Mouse (Mus musculus): Measurements from ENCODE around the gene Mterf4. TPM values are rescaled to one million over a fixed set of nuclear protein-coding genes. Genes with fewer than 3 reads are reported as not detected.

Gene Mterf4
- polyA plus RNA-seq, 1 experiment from 2014 or later: 33.7 TPM

GRCm38 (mm10) chr1:93272409-93272821 is 33.3 kb downstream of the Mterf4 start:
- peaks cover 4% of the 10 kb centered on the region; the same call in 1 of the 2 replicates for H3K4me1 ChIP-seq (ENCODE audit: control insufficient read depth, insufficient read depth, low read depth, low read length)
- H3K27ac ChIP-seq (ENCODE audit: low read depth, low read length): no peak overlapping the region
- H3K9ac ChIP-seq (ENCODE audit: low read depth, low read length): peak overlapping the region; percentile 18; the same call in 1 of the 2 replicates
- H3K27me3 ChIP-seq (replicated peaks; ENCODE audit: control insufficient read depth, insufficient read depth, low read length): no peaks in the 10 kb centered on the region
- no peaks in the 10 kb centered on the region for H3K9me3 ChIP-seq (ENCODE audit: control insufficient read depth, low read length)
- H3K4me3 ChIP-seq (ENCODE audit: low read length): peak overlapping the region; percentile 27
- H3K36me3 ChIP-seq (ENCODE audit: control insufficient read depth, insufficient read depth, low read length): no peaks in the 10 kb centered on the region
- peak; percentile 56 for ATAC-seq
- 2% methylated on average over 16 of the region's 16 CpGs for WGBS
- H3K4me2 ChIP-seq (ENCODE audit: low read length): peak overlapping the region; percentile 50

- no peak overlapping the region for H3K4me3 ChIP-seq (ENCODE audit: low read length)
- no peak overlapping the region for H3K9ac ChIP-seq (ENCODE audit: low read depth, low read length)
- ATAC-seq: no peak
- H3K9me3 ChIP-seq (ENCODE audit: control insufficient read depth, low read length): no peaks in the 10 kb centered on the region
- no peaks in the 10 kb centered on the region for H3K27me3 ChIP-seq (replicated peaks; ENCODE audit: control insufficient read depth, insufficient read depth, low read length)
- no peak overlapping the region for H3K4me2 ChIP-seq (ENCODE audit: low read length)
- WGBS: 80% methylated on average over 6 of the region's 6 CpGs
- no peak overlapping the region for H3K27ac ChIP-seq (ENCODE audit: low read depth, low read length)
- H3K36me3 ChIP-seq (ENCODE audit: control insufficient read depth, insufficient read depth, low read length): no peaks in the 10 kb centered on the region
- peaks cover 4% of the 10 kb centered on the region; the same call in 1 of the 2 replicates for H3K4me1 ChIP-seq (ENCODE audit: control insufficient read depth, insufficient read depth, low read depth, low read length)
These were observed 34.0 kb downstream of the Mterf4 start for GRCm38 (mm10) chr1:93271751-93272150.

GRCm38 (mm10) chr1:93270516-93271240 is 35.0 kb downstream of the Mterf4 start:
- WGBS: 72% methylated on average over 3 of the region's 3 CpGs
- Histone ChIP-seq H3K27me3 (replicated peaks; ENCODE audit: control insufficient read depth, insufficient read depth, low read length) (no peaks in the 10 kb centered on the region), H3K4me2 (ENCODE audit: low read length) (no peak overlapping the region), H3K36me3 (ENCODE audit: control insufficient read depth, insufficient read depth, low read length) (no peaks in the 10 kb centered on the region), H3K27ac (ENCODE audit: low read depth, low read length) (no peak overlapping the region), H3K9ac (ENCODE audit: low read depth, low read length) (no peak overlapping the region), H3K4me3 (ENCODE audit: low read length) (no peak overlapping the region), H3K4me1 (ENCODE audit: control insufficient read depth, insufficient read depth, low read depth, low read length) (peaks cover 4% of the 10 kb centered on the region; the same call in 1 of the 2 replicates), H3K9me3 (ENCODE audit: control insufficient read depth, low read length) (no peaks in the 10 kb centered on the region)
- no peak for ATAC-seq

GRCm38 (mm10) chr1:93268246-93268645 is 37.5 kb downstream of the Mterf4 start:
- Histone ChIP-seq H3K4me3 (ENCODE audit: low read length) (no peak overlapping the region), H3K27ac (ENCODE audit: low read depth, low read length) (no peak overlapping the region)
- WGBS: 85% methylated on average over 2 of the region's 2 CpGs

GRCm38 (mm10) chr1:93267207-93267606 is 38.5 kb downstream of the Mterf4 start:
- WGBS: 59% methylated on average over 3 of the region's 3 CpGs
- Histone ChIP-seq H3K27me3 (replicated peaks; ENCODE audit: control insufficient read depth, insufficient read depth, low read length) (no peaks in the 10 kb centered on the region), H3K36me3 (ENCODE audit: control insufficient read depth, insufficient read depth, low read length) (no peaks in the 10 kb centered on the region), H3K9me3 (ENCODE audit: control insufficient read depth, low read length) (no peaks in the 10 kb centered on the region), H3K4me2 (ENCODE audit: low read length) (no peak overlapping the region), H3K9ac (ENCODE audit: low read depth, low read length) (no peak overlapping the region), H3K4me1 (ENCODE audit: control insufficient read depth, insufficient read depth, low read depth, low read length) (no peaks in the 10 kb centered on the region), H3K27ac (ENCODE audit: low read depth, low read length) (no peak overlapping the region), H3K4me3 (ENCODE audit: low read length) (no peak overlapping the region)
- no peak for ATAC-seq

More at GRCm38 (mm10) chr1:93268246-93268645, 37.5 kb downstream of the Mterf4 start:
- Histone ChIP-seq H3K27me3 (replicated peaks; ENCODE audit: control insufficient read depth, insufficient read depth, low read length) (no peaks in the 10 kb centered on the region), H3K36me3 (ENCODE audit: control insufficient read depth, insufficient read depth, low read length) (no peaks in the 10 kb centered on the region), H3K4me2 (ENCODE audit: low read length) (no peak overlapping the region), H3K9me3 (ENCODE audit: control insufficient read depth, low read length) (no peaks in the 10 kb centered on the region), H3K4me1 (ENCODE audit: control insufficient read depth, insufficient read depth, low read depth, low read length) (peaks cover 4% of the 10 kb centered on the region; the same call in 1 of the 2 replicates), H3K9ac (ENCODE audit: low read depth, low read length) (no peak overlapping the region)
- ATAC-seq: no peak

- Histone ChIP-seq H3K27me3 (replicated peaks; ENCODE audit: control insufficient read depth, insufficient read depth, low read length) (no peaks in the 10 kb centered on the region), H3K4me2 (ENCODE audit: low read length) (no peak overlapping the region), H3K9me3 (ENCODE audit: control insufficient read depth, low read length) (no peaks in the 10 kb centered on the region), H3K36me3 (ENCODE audit: control insufficient read depth, insufficient read depth, low read length) (no peaks in the 10 kb centered on the region), H3K27ac (ENCODE audit: low read depth, low read length) (no peak overlapping the region), H3K9ac (ENCODE audit: low read depth, low read length) (no peak overlapping the region), H3K4me3 (ENCODE audit: low read length) (no peak overlapping the region), H3K4me1 (ENCODE audit: control insufficient read depth, insufficient read depth, low read depth, low read length) (no peaks in the 10 kb centered on the region)
- no peak for ATAC-seq
- WGBS: 93% methylated on average over 1 of the region's 1 CpGs
These were observed 48.2 kb downstream of the Mterf4 start for GRCm38 (mm10) chr1:93257560-93257959.

GRCm38 (mm10) chr1:93255761-93256160 is 50.0 kb downstream of the Mterf4 start:
- H3K36me3 ChIP-seq (ENCODE audit: control insufficient read depth, insufficient read depth, low read length): no peaks in the 10 kb centered on the region
- no peak overlapping the region for H3K9ac ChIP-seq (ENCODE audit: low read depth, low read length)
- H3K4me2 ChIP-seq (ENCODE audit: low read length): no peak overlapping the region
- no peaks in the 10 kb centered on the region for H3K9me3 ChIP-seq (ENCODE audit: control insufficient read depth, low read length)
- no peak for ATAC-seq
- H3K4me3 ChIP-seq (ENCODE audit: low read length): no peak overlapping the region
- H3K4me1 ChIP-seq (ENCODE audit: control insufficient read depth, insufficient read depth, low read depth, low read length): no peaks in the 10 kb centered on the region
- no peaks in the 10 kb centered on the region for H3K27me3 ChIP-seq (replicated peaks; ENCODE audit: control insufficient read depth, insufficient read depth, low read length)
- WGBS: 94% methylated on average over 7 of the region's 7 CpGs
- H3K27ac ChIP-seq (ENCODE audit: low read depth, low read length): no peak overlapping the region

GRCm38 (mm10) chr1:93252586-93252985 is 53.1 kb downstream of the Mterf4 start:
- no peak overlapping the region for H3K9ac ChIP-seq (ENCODE audit: low read depth, low read length)
- H3K4me1 ChIP-seq (ENCODE audit: control insufficient read depth, insufficient read depth, low read depth, low read length): no peaks in the 10 kb centered on the region
- H3K9me3 ChIP-seq (ENCODE audit: control insufficient read depth, low read length): no peaks in the 10 kb centered on the region
- H3K4me3 ChIP-seq (ENCODE audit: low read length): no peak overlapping the region
- H3K27ac ChIP-seq (ENCODE audit: low read depth, low read length): no peak overlapping the region
- 66% methylated on average over 2 of the region's 2 CpGs for WGBS
- no peaks in the 10 kb centered on the region for H3K36me3 ChIP-seq (ENCODE audit: control insufficient read depth, insufficient read depth, low read length)
- ATAC-seq: no peak
- no peaks in the 10 kb centered on the region for H3K27me3 ChIP-seq (replicated peaks; ENCODE audit: control insufficient read depth, insufficient read depth, low read length)
- H3K4me2 ChIP-seq (ENCODE audit: low read length): no peak overlapping the region

Data from hindbrain, embryonic 16.5 days (tissue).